Mouse (Mus musculus) CH12F3 (cell line): ENCODE results near the gene Hspb2.

Experiments used
- in situ Hi-C: fragments of 300-500 bp; cut with MboI; formaldehyde crosslinking; loops from 2 replicates; pipeline ENCODE4 v1.14.3; 2020; ENCODE audit warnings: low sequenced_read_pairs

Gene Hspb2

GRCm38 (mm10) chr9:50721061-50721460 is 31.1 kb downstream of the Hspb2 start:
- in situ Hi-C loops, result no loop called here

GRCm38 (mm10) chr9:50718878-50719277 is 33.3 kb downstream of the Hspb2 start:
- in situ Hi-C loops, result no loop called here

GRCm38 (mm10) chr9:50714188-50714587 is 38.0 kb downstream of the Hspb2 start:
- in situ Hi-C loops, result no loop called here

- in situ Hi-C loops, result no loop called here
Measured at GRCm38 (mm10) chr9:50711337-50711736, 40.8 kb downstream of the Hspb2 start.

GRCm38 (mm10) chr9:50709108-50709507 is 43.0 kb downstream of the Hspb2 start:
- in situ Hi-C loops, result no loop called here

GRCm38 (mm10) chr9:50704907-50705306 is 47.2 kb downstream of the Hspb2 start:
- in situ Hi-C loops, result no loop called here
